Mouse (Mus musculus): ENCODE data around the gene Sema5b. TPM values are rescaled to one million over a fixed set of nuclear protein-coding genes. Genes with fewer than 3 reads are reported as not detected.

Gene Sema5b
- polyA plus RNA-seq, 1 experiment from 2014 or later, result 40.8 TPM

DNA sequence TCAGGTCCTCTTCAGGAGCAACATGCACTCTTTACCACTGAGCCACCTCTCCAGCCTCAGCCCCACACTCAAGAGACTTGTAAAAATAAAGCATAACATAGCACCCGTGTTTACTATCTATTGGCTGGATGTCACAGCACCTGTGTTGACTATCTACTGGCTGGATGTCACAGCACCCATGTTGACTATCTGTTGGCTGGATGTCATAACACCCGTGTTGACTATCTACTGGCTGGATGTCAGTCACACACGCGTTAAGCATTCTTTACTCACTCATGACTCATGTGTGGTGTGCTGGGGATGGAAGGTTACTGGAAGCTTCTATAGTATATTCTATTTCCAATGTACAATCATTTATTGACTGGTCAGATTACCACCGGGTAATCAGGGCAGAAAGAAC lies 166.1 kb downstream of the Sema5b start:
- ATAC-seq, result no peak
- H3K4me2 ChIP-seq, result no peak overlapping the region
- H3K36me3 ChIP-seq (ENCODE audit: poor library complexity, severe bottlenecking), result peaks cover 15% of the 10 kb centered on the region
- H3K9ac ChIP-seq, result no peak overlapping the region
- no peaks in the 10 kb centered on the region for H3K27me3 ChIP-seq
- H3K4me3 ChIP-seq, result no peak overlapping the region
- no peaks in the 10 kb centered on the region for H3K9me3 ChIP-seq (replicated peaks)
- peaks cover 12% of the 10 kb centered on the region; the same call in 1 of the 2 replicates for H3K4me1 ChIP-seq
- no peak overlapping the region for H3K27ac ChIP-seq
- WGBS, result 92% methylated on average over 5 of the region's 5 CpGs

DNA sequence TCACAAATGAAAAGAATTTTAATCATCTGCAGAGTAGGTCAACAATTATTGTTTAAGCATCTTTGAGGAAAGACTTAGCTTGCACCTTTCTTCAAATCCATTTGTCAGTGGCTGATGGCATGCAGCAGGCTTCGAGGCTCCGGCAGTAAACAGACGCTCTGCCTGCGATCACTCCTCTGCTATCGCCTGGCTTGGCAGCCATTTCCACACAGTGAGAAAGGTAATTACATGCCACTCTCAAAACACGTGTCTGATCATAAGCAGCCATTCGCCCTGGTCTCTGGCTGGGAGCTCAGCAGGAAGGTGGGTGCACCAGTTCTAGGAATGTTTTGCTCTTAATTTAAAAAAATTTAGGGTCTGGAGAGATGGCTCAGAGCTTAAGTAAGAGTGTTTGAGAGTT lies 170.1 kb downstream of the Sema5b start:
- ATAC-seq, result peak; percentile 58; the same call in 1 of the 2 replicates
- H3K27ac ChIP-seq, result no peak overlapping the region
- H3K4me3 ChIP-seq, result no peak overlapping the region
- WGBS, result 59% methylated on average over 7 of the region's 7 CpGs
- H3K9me3 ChIP-seq (replicated peaks), result no peaks in the 10 kb centered on the region
- H3K27me3 ChIP-seq, result no peaks in the 10 kb centered on the region
- H3K9ac ChIP-seq, result no peak overlapping the region
- H3K4me2 ChIP-seq, result no peak overlapping the region
- H3K36me3 ChIP-seq (ENCODE audit: poor library complexity, severe bottlenecking), result no peaks in the 10 kb centered on the region; the same call in 1 of the 2 replicates
- H3K4me1 ChIP-seq, result peaks cover 12% of the 10 kb centered on the region; the same call in 1 of the 2 replicates

- Histone ChIP-seq H3K27ac (no peak overlapping the region), H3K4me2 (no peak overlapping the region), H3K9me3 (replicated peaks) (no peaks in the 10 kb centered on the region; the same call in 1 of the 2 replicates), H3K27me3 (no peaks in the 10 kb centered on the region), H3K9ac (no peak overlapping the region), H3K36me3 (ENCODE audit: poor library complexity, severe bottlenecking) (peaks cover 18% of the 10 kb centered on the region; the same call in 1 of the 2 replicates), H3K4me1 (peaks cover 12% of the 10 kb centered on the region; the same call in 1 of the 2 replicates), H3K4me3 (no peak overlapping the region)
- 84% methylated on average over 7 of the region's 7 CpGs for WGBS
- ATAC-seq, result no peak
Observed at GRCm38 (mm10) chr16:35713606-35714005, 172.7 kb downstream of the Sema5b start.

Other genes with a start within 250 kb of the Sema5b start
- gene Sec22a, start 177.2 kb upstream of the Sema5b start, polyA plus RNA-seq (2015; fragmentation: Nextera tagmentation; extraction: Ambion mirVana), result 48.0 and 50.3 TPM in 2 replicates
- gene Pdia5, start 50.3 kb upstream of the Sema5b start, polyA plus RNA-seq (2015; fragmentation: Nextera tagmentation; extraction: Ambion mirVana), result 10.4 and 11.8 TPM in 2 replicates
- gene Dirc2, start 228.2 kb downstream of the Sema5b start, polyA plus RNA-seq (2015; fragmentation: Nextera tagmentation; extraction: Ambion mirVana), result 22.6 and 23.8 TPM in 2 replicates
- 20.2 and 21.0 TPM in 2 replicates for gene Hspbap1, start 229.2 kb downstream of the Sema5b start, polyA plus RNA-seq (2015; fragmentation: Nextera tagmentation; extraction: Ambion mirVana)

All from forebrain, embryonic 13.5 days (tissue).